Comparison of ENCODE assay signal across 14 mouse cellular contexts in genomic region chr12:73831204-73831595, GRCm38 (mm10).
DNase-seq lines count a peak whose midpoint lies in the region; ATAC-seq and TF ChIP-seq lines count a peak whose summit lies in the region.
"Had no signal": no experiment of that assay in that cellular context is flagged by ENCODE, and none has a peak within 500 bp of the region (broad histone marks: within the 10 kb centered on the region; RNA-seq: fewer than 3 reads in every experiment).

No protein-coding gene starts in this region.

- H3K4me3 ChIP-seq in embryonic facial prominence, embryonic 12.5 days: no peak overlapping the region
- no peak overlapping the region for H3K4me3 ChIP-seq in embryonic facial prominence, embryonic 10.5 days
- H3K4me3 ChIP-seq in hindbrain, embryonic 13.5 days: no peak overlapping the region
- no peak overlapping the region for H3K4me3 ChIP-seq in midbrain, embryonic 15.5 days
- H3K4me3 ChIP-seq: erythroblast, embryonic 14.5 days; layer of hippocampus, adult 2 months; limb, embryonic 12.5 days had no signal

- no peak overlapping the region for H3K4me2 ChIP-seq in embryonic facial prominence, embryonic 12.5 days (replicated peaks)
- H3K4me2 ChIP-seq in hindbrain, embryonic 13.5 days: 0 out of 2 replicates have a peak overlapping the region, but pooled peaks have one; percentile 33
- peak overlapping the region; percentile 33 for H3K4me2 ChIP-seq in midbrain, embryonic 15.5 days
- H3K4me2 ChIP-seq: limb, embryonic 12.5 days had no signal

- H3K9me3 ChIP-seq in embryonic facial prominence, embryonic 12.5 days: no peaks in the 10 kb centered on the region
- H3K9me3 ChIP-seq in embryonic facial prominence, embryonic 10.5 days: no peaks in the 10 kb centered on the region
- H3K9me3 ChIP-seq in hindbrain, embryonic 13.5 days: no peaks in the 10 kb centered on the region
- no peaks in the 10 kb centered on the region for H3K9me3 ChIP-seq in midbrain, embryonic 15.5 days
- H3K9me3 ChIP-seq: limb, embryonic 12.5 days had no signal

- H3K27ac ChIP-seq in embryonic facial prominence, embryonic 12.5 days: no peak overlapping the region
- H3K27ac ChIP-seq in embryonic facial prominence, embryonic 10.5 days (replicated peaks): no peak overlapping the region
- peak overlapping the region; percentile 76 for H3K27ac ChIP-seq in hindbrain, embryonic 13.5 days
- peak overlapping the region; percentile 78 for H3K27ac ChIP-seq in midbrain, embryonic 15.5 days
- H3K27ac ChIP-seq: layer of hippocampus, adult 2 months; limb, embryonic 12.5 days; liver, embryonic 14.5 days had no signal

- H3K36me3 ChIP-seq in embryonic facial prominence, embryonic 12.5 days: no peaks in the 10 kb centered on the region
- H3K36me3 ChIP-seq in embryonic facial prominence, embryonic 10.5 days (replicated peaks): no peaks in the 10 kb centered on the region
- no peaks in the 10 kb centered on the region for H3K36me3 ChIP-seq in hindbrain, embryonic 13.5 days
- no peaks in the 10 kb centered on the region for H3K36me3 ChIP-seq in midbrain, embryonic 15.5 days (replicated peaks)
- H3K36me3 ChIP-seq: limb, embryonic 12.5 days had no signal

- DNase-seq in embryonic facial prominence, embryonic 10.5 days (ENCODE audit: low spot score): no peak
- peak; percentile 81 for DNase-seq in brain, embryonic 14.5 days (ENCODE audit: low read depth)
- no peak for DNase-seq in natural killer cell, adult 2 months (ENCODE audit: low spot score in 2 of 2)
- DNase-seq in spleen, postnatal 14 days (ENCODE audit: low spot score in 2 of 2): no peak
- DNase-seq: right cerebral cortex, postnatal 14 days had no signal

- ATAC-seq in embryonic facial prominence, embryonic 12.5 days (ENCODE audit: insufficient number of reproducible peaks, insufficient read depth, low FRiP score, low TSS enrichment): peak; percentile 74; the same call in 1 of the 2 replicates
- ATAC-seq in hindbrain, embryonic 13.5 days (ENCODE audit: low FRiP score): peak; percentile 45; the same call in 1 of the 2 replicates
- ATAC-seq in midbrain, embryonic 15.5 days (replicated peaks): peak; percentile 91
- ATAC-seq in monocyte, adult 5-6 weeks (replicated peaks; ENCODE audit: insufficient number of reproducible peaks, low FRiP score, low TSS enrichment, poor library complexity, severe bottlenecking): no peak
- ATAC-seq: lung, postnatal 0 days had no signal

- H3K27me3 ChIP-seq in embryonic facial prominence, embryonic 12.5 days: no peaks in the 10 kb centered on the region
- H3K27me3 ChIP-seq in embryonic facial prominence, embryonic 10.5 days (replicated peaks; ENCODE audit: low read depth, poor library complexity, severe bottlenecking): no peaks in the 10 kb centered on the region
- H3K27me3 ChIP-seq in hindbrain, embryonic 13.5 days: no peaks in the 10 kb centered on the region
- no peaks in the 10 kb centered on the region for H3K27me3 ChIP-seq in midbrain, embryonic 15.5 days (replicated peaks)
- H3K27me3 ChIP-seq: limb, embryonic 12.5 days had no signal

- no peak for TF ChIP-seq POLR2A in brain, embryonic 14.5 days (IDR thresholded peaks at IDR 0.05; ENCODE audit: borderline replicate concordance, extremely low read depth, insufficient read depth, insufficient read length, poor library complexity, severe bottlenecking)

- H3K9ac ChIP-seq in embryonic facial prominence, embryonic 12.5 days: no peak overlapping the region
- H3K9ac ChIP-seq in hindbrain, embryonic 13.5 days: 0 out of 2 replicates have a peak overlapping the region, but pooled peaks have one; percentile 46
- H3K9ac ChIP-seq in midbrain, embryonic 15.5 days: peak overlapping the region; percentile 8; the same call in 1 of the 2 replicates
- H3K9ac ChIP-seq: limb, embryonic 12.5 days; liver, embryonic 14.5 days had no signal

- TF ChIP-seq CTCF in brain, embryonic 14.5 days (IDR thresholded peaks at IDR 0.05; ENCODE audit: borderline replicate concordance, extremely low read depth, insufficient read depth, insufficient read length): no peak

- WGBS in embryonic facial prominence, embryonic 12.5 days: 60% methylated on average over 7 of the region's 7 CpGs
- WGBS in embryonic facial prominence, embryonic 10.5 days: 68% methylated on average over 7 of the region's 7 CpGs
- 30% methylated on average over 7 of the region's 7 CpGs for WGBS in hindbrain, embryonic 13.5 days
- 18% methylated on average over 7 of the region's 7 CpGs for WGBS in midbrain, embryonic 15.5 days

- H3K4me1 ChIP-seq in embryonic facial prominence, embryonic 12.5 days: no peaks in the 10 kb centered on the region
- peaks cover 5% of the 10 kb centered on the region; the same call in 1 of the 2 replicates for H3K4me1 ChIP-seq in embryonic facial prominence, embryonic 10.5 days
- H3K4me1 ChIP-seq in hindbrain, embryonic 13.5 days (replicated peaks): peaks cover 16% of the 10 kb centered on the region
- peaks cover 15% of the 10 kb centered on the region for H3K4me1 ChIP-seq in midbrain, embryonic 15.5 days
- H3K4me1 ChIP-seq: limb, embryonic 12.5 days had no signal

Comparison
In these comparisons a context has a peak if more than half of its experiments do, and no peak if none do; other contexts are left out.
1. H3K27ac ChIP-seq: peak in hindbrain, embryonic 13.5 days (single experiment) and midbrain, embryonic 15.5 days (single experiment); none in embryonic facial prominence, embryonic 12.5 days (single experiment) and embryonic facial prominence, embryonic 10.5 days (single experiment).